Mouse (Mus musculus) MEL (cell line): Measurements from ENCODE around the gene Prx. TPM values are rescaled to one million over a fixed set of nuclear protein-coding genes. Genes with fewer than 3 reads are reported as not detected.

Source experiments
- DNase-seq: peaks from one replicate; pipeline ENCODE4 v3.0.0; 2011; ENCODE audit warnings: low read depth, low spot score
- H3K27ac ChIP-seq: 2 replicates; pipeline ENCODE4 v1.5.1; 2012; ENCODE audit warnings: low read depth, mild to moderate bottlenecking, control low read depth, low read length, moderate library complexity; ENCODE audit not compliant: control insufficient read depth
- H3K27me3 ChIP-seq, 2 experiments: fragments of 150-350 bp in 1 of 2; sonication (generic) in 1 of 2; 2 replicates each; pipeline ENCODE4 v1.6.1; 2012; ENCODE audit warnings: low read length in 2 of 2, mild to moderate bottlenecking in 2 of 2, improper control_type of control experiment in 1 of 2, moderate library complexity in 1 of 2; ENCODE audit not compliant: insufficient read depth in 2 of 2, control insufficient read depth in 1 of 2
- H3K36me3 ChIP-seq, 2 experiments: 2 replicates each; pipeline ENCODE4 v1.6.1; 2012 to 2014; ENCODE audit warnings: low read length in 2 of 2, improper control_type of control experiment in 1 of 2, inconsistent platforms in 1 of 2, mild to moderate bottlenecking in 1 of 2; ENCODE audit not compliant: insufficient read depth in 2 of 2, control insufficient read depth in 1 of 2
- H3K4me1 ChIP-seq, 2 experiments: fragments of 150-350 bp in 1 of 2; sonication (generic) in 1 of 2; 2 replicates each; pipeline ENCODE4 v1.6.1; 2012; ENCODE audit warnings: low read length in 2 of 2, improper control_type of control experiment in 1 of 2, mild to moderate bottlenecking in 1 of 2; ENCODE audit not compliant: insufficient read depth in 2 of 2, control insufficient read depth in 1 of 2
- H3K4me3 ChIP-seq, 2 experiments: fragments of 150-350 bp in 1 of 2; sonication (generic) in 1 of 2; 2 replicates each; pipeline ENCODE4 v1.5.1; 2012; ENCODE audit warnings: low read depth in 2 of 2, low read length in 2 of 2, mild to moderate bottlenecking in 2 of 2, moderate library complexity in 2 of 2, control low read depth in 1 of 2, improper control_type of control experiment in 1 of 2; ENCODE audit not compliant: control insufficient read depth in 1 of 2, insufficient read depth in 1 of 2
- H3K79me2 ChIP-seq: 2 replicates; pipeline ENCODE4 v1.6.1; 2012; ENCODE audit warnings: mild to moderate bottlenecking, low read length, moderate library complexity; ENCODE audit not compliant: control insufficient read depth, poor library complexity, insufficient read depth
- H3K9ac ChIP-seq: 2 replicates; pipeline ENCODE4 v1.6.1; 2012; ENCODE audit warnings: low read depth, mild to moderate bottlenecking, control low read depth, low read length, moderate library complexity; ENCODE audit not compliant: control insufficient read depth, poor library complexity, severe bottlenecking
- H3K9me3 ChIP-seq: fragments of 150-350 bp; sonication (generic); replicated peaks from 2 replicates; pipeline ENCODE4 v1.6.1; 2012; ENCODE audit warnings: mild to moderate bottlenecking, low read length, improper control_type of control experiment, moderate library complexity; ENCODE audit not compliant: insufficient read depth
- BHLHE40 ChIP-seq: IDR thresholded peaks from 2 replicates; pipeline ENCODE4 v1.6.1; 2012; ENCODE audit warnings: low read depth, mild to moderate bottlenecking, inconsistent platforms, low read length, improper control_type of control experiment, borderline replicate concordance
- CHD1 ChIP-seq: IDR thresholded peaks from 2 replicates; pipeline ENCODE4 v1.6.1; 2012; ENCODE audit warnings: low read depth, mild to moderate bottlenecking, inconsistent platforms, low read length, improper control_type of control experiment
- CHD2 ChIP-seq: IDR thresholded peaks from 2 replicates; pipeline ENCODE4 v1.6.1; 2011; ENCODE audit warnings: low read length, improper control_type of control experiment
- E2F4 ChIP-seq: IDR thresholded peaks from 2 replicates; pipeline ENCODE4 v1.6.1; 2011; ENCODE audit warnings: low read depth, low read length, improper control_type of control experiment, borderline replicate concordance
- ELF1 ChIP-seq: IDR thresholded peaks from 2 replicates; pipeline ENCODE4 v1.6.1; 2014; ENCODE audit warnings: low read depth, mild to moderate bottlenecking, inconsistent platforms, low read length, improper control_type of control experiment, moderate library complexity
- EP300 ChIP-seq, 2 experiments: IDR thresholded peaks; 2 replicates each; pipeline ENCODE4 v1.6.1; 2011; ENCODE audit warnings: improper control_type of control experiment in 2 of 2, low read length in 2 of 2, low read depth in 1 of 2, mild to moderate bottlenecking in 1 of 2
- ETS1 ChIP-seq: IDR thresholded peaks from 2 replicates; pipeline ENCODE4 v1.6.1; 2012; ENCODE audit warnings: low read depth, mild to moderate bottlenecking, inconsistent platforms, low read length, improper control_type of control experiment, moderate library complexity
- GATA1 ChIP-seq: IDR thresholded peaks from 2 replicates; pipeline ENCODE4 v1.6.1; 2011; ENCODE audit warnings: low read depth, low read length, improper control_type of control experiment
- HCFC1 ChIP-seq: IDR thresholded peaks from 2 replicates; pipeline ENCODE4 v1.6.1; 2012; ENCODE audit warnings: low read depth, mild to moderate bottlenecking, inconsistent platforms, low read length, improper control_type of control experiment, moderate library complexity
- MAZ ChIP-seq: IDR thresholded peaks from 2 replicates; pipeline ENCODE4 v1.6.1; 2012; ENCODE audit warnings: low read depth, mild to moderate bottlenecking, inconsistent platforms, low read length, improper control_type of control experiment
- MEF2A ChIP-seq: IDR thresholded peaks from 2 replicates; pipeline ENCODE4 v1.6.1; 2014; ENCODE audit warnings: low read depth, mild to moderate bottlenecking, inconsistent platforms, low read length, improper control_type of control experiment; ENCODE audit not compliant: poor library complexity, insufficient replicate concordance, severe bottlenecking; ENCODE audit errors: extremely low read depth
- MXI1 ChIP-seq: IDR thresholded peaks from 2 replicates; pipeline ENCODE4 v1.6.1; 2011; ENCODE audit warnings: mild to moderate bottlenecking, low read depth, low read length, improper control_type of control experiment
- MYC ChIP-seq: IDR thresholded peaks from 2 replicates; pipeline ENCODE4 v1.6.1; 2011; ENCODE audit warnings: low read depth, mild to moderate bottlenecking, low read length, improper control_type of control experiment, moderate library complexity
- NRF1 ChIP-seq: IDR thresholded peaks from 2 replicates; pipeline ENCODE4 v1.6.1; 2014; ENCODE audit warnings: low read depth, mild to moderate bottlenecking, inconsistent platforms, low read length, improper control_type of control experiment, moderate library complexity; ENCODE audit not compliant: poor library complexity, insufficient read depth, severe bottlenecking
- POLR2AphosphoS2 ChIP-seq: IDR thresholded peaks from 2 replicates; pipeline ENCODE4 v1.6.1; 2011; ENCODE audit warnings: low read length, improper control_type of control experiment
- RAD21 ChIP-seq: IDR thresholded peaks from 2 replicates; pipeline ENCODE4 v1.6.1; 2011; ENCODE audit warnings: mild to moderate bottlenecking, low read depth, low read length, improper control_type of control experiment
- RCOR1 ChIP-seq: IDR thresholded peaks from 2 replicates; pipeline ENCODE4 v1.6.1; 2012; ENCODE audit warnings: low read depth, mild to moderate bottlenecking, inconsistent platforms, low read length, improper control_type of control experiment
- SIN3A ChIP-seq: IDR thresholded peaks from 2 replicates; pipeline ENCODE4 v1.6.1; 2012; ENCODE audit warnings: low read length, improper control_type of control experiment, inconsistent platforms
- TAL1 ChIP-seq: IDR thresholded peaks from 2 replicates; pipeline ENCODE4 v1.6.1; 2012; ENCODE audit warnings: mild to moderate bottlenecking, inconsistent platforms, low read length, moderate library complexity, mixed read lengths
- TBP ChIP-seq: IDR thresholded peaks from 2 replicates; pipeline ENCODE4 v1.8.0; 2011; ENCODE audit warnings: low read depth, low read length, improper control_type of control experiment
- TCF12 ChIP-seq: IDR thresholded peaks from 2 replicates; pipeline ENCODE4 v1.6.1; 2014; ENCODE audit warnings: low read depth, mild to moderate bottlenecking, inconsistent platforms, low read length, improper control_type of control experiment, moderate library complexity
- USF1 ChIP-seq: IDR thresholded peaks from 2 replicates; pipeline ENCODE4 v1.6.1; 2014; ENCODE audit warnings: low read depth, mild to moderate bottlenecking, inconsistent platforms, low read length, improper control_type of control experiment, moderate library complexity
- USF2 ChIP-seq, 2 experiments: IDR thresholded peaks; 2 replicates each; pipeline ENCODE4 v1.6.1; 2011 to 2012; ENCODE audit warnings: improper control_type of control experiment in 2 of 2, low read length in 2 of 2, borderline replicate concordance in 1 of 2, inconsistent platforms in 1 of 2, low read depth in 1 of 2, mild to moderate bottlenecking in 1 of 2; ENCODE audit not compliant: insufficient read depth in 1 of 2
- ZC3H11A ChIP-seq: IDR thresholded peaks from 2 replicates; pipeline ENCODE4 v1.6.1; 2012; ENCODE audit warnings: low read depth, mild to moderate bottlenecking, inconsistent platforms, low read length, improper control_type of control experiment
- ZKSCAN1 ChIP-seq: IDR thresholded peaks from 2 replicates; pipeline ENCODE4 v1.6.1; 2012; ENCODE audit warnings: low read depth, mild to moderate bottlenecking, inconsistent platforms, low read length, improper control_type of control experiment, moderate library complexity
- ZMIZ1 ChIP-seq: IDR thresholded peaks from 2 replicates; pipeline ENCODE4 v1.6.1; 2012; ENCODE audit warnings: low read depth, mild to moderate bottlenecking, inconsistent platforms, low read length, improper control_type of control experiment, moderate library complexity
- ZNF384 ChIP-seq: IDR thresholded peaks from 2 replicates; pipeline ENCODE4 v1.6.1; 2012; ENCODE audit warnings: low read depth, mild to moderate bottlenecking, inconsistent platforms, low read length, improper control_type of control experiment
- polyA plus RNA-seq, 2 experiments: library from polyadenylated mRNA; stranded (reverse) in 1 of 2; unstranded in 1 of 2; fragments of >175 nt in 1 of 2; fragments of >200 nt in 1 of 2; gene quantifications; 2 replicates each; pipeline versions ENCODE4 v1.2.1 to v1.2.4; 2012; ENCODE audit warnings: low replicate concordance in 2 of 2, low read depth in 1 of 2; ENCODE audit not compliant: insufficient read length in 2 of 2, insufficient read depth in 1 of 2, missing spikeins in 1 of 2
- total RNA-seq: library from RNA; depleted of rRNA; stranded (reverse); fragments of 300-350 nt; gene quantifications from 2 replicates; pipeline ENCODE4 v1.2.3, GENCODE M21; 2012; rRNA removed

Gene Prx
- total RNA-seq (0.39 TPM in 2 replicates), polyA plus RNA-seq (1 to 10 TPM in 1 of 2 experiments, not detected in 1; 1.4 TPM)

DNA sequence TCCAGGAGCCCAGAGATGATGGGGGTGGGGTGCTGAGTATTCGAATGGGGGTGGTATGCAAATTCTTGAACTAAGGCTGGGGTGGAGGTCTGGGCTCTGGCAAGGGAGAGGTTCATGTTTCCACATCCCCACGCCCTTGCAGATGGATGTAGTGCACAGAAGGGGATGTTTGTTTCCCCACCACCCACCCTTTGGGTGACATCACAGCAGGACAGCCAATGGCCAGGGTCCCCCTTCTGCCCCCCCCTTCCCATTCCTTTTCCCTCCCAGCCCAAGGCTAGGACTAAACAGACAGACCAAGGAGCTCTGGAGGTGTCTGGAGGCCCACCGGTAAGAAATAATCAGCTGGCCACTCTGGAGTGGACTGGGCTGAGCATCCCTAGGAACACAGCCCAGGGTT is at the start of gene Prx:
Gene Prx (plus strand): TSS at position 289 of the 400 bp plus-strand sequence.
- no peak for DNase-seq
- Histone ChIP-seq H3K4me3 (no peak within 1 kb of the TSS), H3K9ac (no peak within 1 kb of the TSS)

DNA sequence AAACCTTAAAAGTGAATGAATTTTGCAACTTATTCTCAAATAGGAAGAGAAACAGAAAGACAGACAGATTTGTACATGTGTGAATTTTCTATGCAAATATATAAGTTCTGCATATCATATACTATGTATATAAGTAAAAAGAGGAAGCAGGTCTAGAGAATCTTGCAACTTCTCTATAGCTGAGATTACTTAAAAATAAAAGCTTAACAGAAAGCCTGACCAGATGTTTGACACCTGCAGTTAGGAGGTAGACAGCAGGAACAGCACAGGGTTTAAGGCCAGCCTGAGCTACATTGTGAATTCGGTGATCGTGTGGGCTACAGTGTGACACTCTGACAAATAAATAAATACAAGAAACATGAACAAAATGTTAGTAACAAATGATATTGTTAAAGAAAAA is 47.8 kb upstream of the Prx start:
- Histone ChIP-seq H3K9ac (no peak overlapping the region), H3K4me1 (peaks cover 8 to 31% of the 10 kb centered on the region in 2 experiments), H3K27me3 (no peaks in the 10 kb centered on the region), H3K27ac (no peak overlapping the region), H3K79me2 (peaks cover 21% of the 10 kb centered on the region), H3K9me3 (no peaks in the 10 kb centered on the region), H3K4me3 (no peak overlapping the region), H3K36me3 (peaks cover 0 to 45% of the 10 kb centered on the region in 2 experiments; a peak in 3 of 4 replicates)
- DNase-seq = peak; percentile 51
- TF ChIP-seq ZMIZ1 (no peak), HCFC1 (no peak), TAL1 (no peak), TBP (no peak), CHD1 (no peak), MEF2A (no peak), E2F4 (no peak), GATA1 (no peak), MXI1 (no peak; the same call in 1 of the 2 replicates), BHLHE40 (no peak), ZKSCAN1 (no peak), ZC3H11A (no peak), RCOR1 (peak; percentile 97), MAZ (no peak), USF2 (IDR thresholded peaks at IDR 0.05; ENCODE audit: borderline replicate concordance in 1 of 2, insufficient read depth in 1 of 2, low read depth in 1 of 2, low read length in 2 of 2) (no peak), POLR2AphosphoS2 (no peak), TCF12 (peak; percentile 78), ETS1 (peak; percentile 53; the same call in 1 of the 2 replicates), EP300 (IDR thresholded peaks at IDR 0.05; ENCODE audit: low read depth in 1 of 2, low read length in 2 of 2) (peak in 1 of 2 experiments; percentile 47; a peak in 1 of 4 replicates), USF1 (no peak), NRF1 (no peak), RAD21 (no peak), MYC (no peak), CHD2 (no peak), ELF1 (no peak), ZNF384 (no peak)

More for the DNA sequence above, at the start of gene Prx:
- H3K4me1 ChIP-seq = no peaks in the 10 kb centered on the region
- TF ChIP-seq SIN3A (no peak), E2F4 (no peak), ZNF384 (no peak), USF2 (IDR thresholded peaks at IDR 0.05; ENCODE audit: borderline replicate concordance in 1 of 2, insufficient read depth in 1 of 2, low read depth in 1 of 2, low read length in 2 of 2) (no peak), RAD21 (no peak), EP300 (IDR thresholded peaks at IDR 0.05; ENCODE audit: low read depth in 1 of 2, low read length in 2 of 2) (no peak), MAZ (no peak), CHD2 (no peak)
- no peak within 1 kb of the TSS for H3K27ac ChIP-seq
- no peaks in the 10 kb centered on the region for H3K27me3 ChIP-seq
- no peaks in the 10 kb centered on the region for H3K9me3 ChIP-seq
- H3K36me3 ChIP-seq = no peaks in the 10 kb centered on the region
- no peaks in the 10 kb centered on the region for H3K79me2 ChIP-seq
